8 mouse cellular contexts compared by ENCODE assay signal in genomic region chr10:79793051-79793737, GRCm38 (mm10). TPM values are rescaled to one million over a fixed set of nuclear protein-coding genes. Genes with fewer than 3 reads are reported as not detected.
DNase-seq lines count a peak whose midpoint lies in the region; ATAC-seq and TF ChIP-seq lines count a peak whose summit lies in the region.

TSS of gene Palm (plus strand) at chr10:79793572.

- H3K79me2 ChIP-seq in myocyte (ENCODE audit: control insufficient read depth, insufficient read depth): peaks cover 7% of the 10 kb centered on the region

- no peaks in the 10 kb centered on the region for H3K36me3 ChIP-seq in heart, embryonic 11.5 days (ENCODE audit: control insufficient read depth, insufficient read depth, low read length)
- H3K36me3 ChIP-seq in kidney, embryonic 16.5 days (ENCODE audit: insufficient read depth, low read length): no peaks in the 10 kb centered on the region
- H3K36me3 ChIP-seq in liver, embryonic 11.5 days (ENCODE audit: control insufficient read depth, insufficient read depth, low read length): no peaks in the 10 kb centered on the region
- no peaks in the 10 kb centered on the region for H3K36me3 ChIP-seq in myocyte (ENCODE audit: control insufficient read depth, insufficient read depth)

- peaks cover 10% of the 10 kb centered on the region for H3K4me1 ChIP-seq in heart, embryonic 11.5 days (ENCODE audit: control insufficient read depth, insufficient read depth, low read length)
- H3K4me1 ChIP-seq in kidney, embryonic 16.5 days (ENCODE audit: insufficient read depth, low read length): peaks cover 37% of the 10 kb centered on the region
- peaks cover 23% of the 10 kb centered on the region for H3K4me1 ChIP-seq in liver, embryonic 11.5 days (replicated peaks; ENCODE audit: control insufficient read depth, insufficient read depth, low read length)

- ATAC-seq in erythroblast, adult 5-6 weeks (replicated peaks; ENCODE audit: low FRiP score, poor library complexity, severe bottlenecking): peak; percentile 50; the same call in 1 of the 2 replicates
- ATAC-seq in heart, embryonic 11.5 days (replicated peaks; ENCODE audit: insufficient number of reproducible peaks, low FRiP score, low TSS enrichment): peak; percentile 70
- ATAC-seq in kidney, embryonic 16.5 days (ENCODE audit: low FRiP score, low TSS enrichment): peak; percentile 77
- ATAC-seq in liver, embryonic 11.5 days (replicated peaks; ENCODE audit: low FRiP score): peak; percentile 46; the same call in 1 of the 2 replicates

- peak; percentile 83 for DNase-seq in A20 (ENCODE audit: low read depth, low spot score)
- DNase-seq in adrenal gland, postnatal 25 days: peak; percentile 87
- peak; percentile 74 for DNase-seq in liver, embryonic 11.5 days (ENCODE audit: low spot score)
- peak; percentile 49 to 64 for DNase-seq in spleen, postnatal 36 days (ENCODE audit: low spot score in 2 of 2)

- H3K4me2 ChIP-seq in heart, embryonic 11.5 days: peak within 1 kb of the TSS; percentile 93
- peak within 1 kb of the TSS; percentile 81 for H3K4me2 ChIP-seq in kidney, embryonic 16.5 days (replicated peaks; ENCODE audit: low read depth, low read length)
- H3K4me2 ChIP-seq in liver, embryonic 11.5 days: peak within 1 kb of the TSS; percentile 93
- peak within 1 kb of the TSS; percentile 99 for H3K4me2 ChIP-seq in myocyte (ENCODE audit: low read depth)

- H3K27me3 ChIP-seq in heart, embryonic 11.5 days (ENCODE audit: control insufficient read depth, insufficient read depth, low read length): no peaks in the 10 kb centered on the region
- no peaks in the 10 kb centered on the region for H3K27me3 ChIP-seq in kidney, embryonic 16.5 days (ENCODE audit: insufficient read depth, low read length)
- no peaks in the 10 kb centered on the region for H3K27me3 ChIP-seq in liver, embryonic 11.5 days (replicated peaks; ENCODE audit: control insufficient read depth, insufficient read depth, low read length)
- no peaks in the 10 kb centered on the region for H3K27me3 ChIP-seq in myocyte (ENCODE audit: control insufficient read depth, insufficient read depth, insufficient read length)

- 4% methylated on average over 51 of the region's 51 CpGs for WGBS in heart, embryonic 11.5 days (ENCODE audit: insufficient replicate concordance)
- 7% methylated on average over 42 of the region's 51 CpGs for WGBS in kidney, embryonic 16.5 days
- WGBS in liver, embryonic 11.5 days: 5% methylated on average over 51 of the region's 51 CpGs

- H3K9ac ChIP-seq in heart, embryonic 11.5 days (ENCODE audit: low read depth, low read length): peak within 1 kb of the TSS; percentile 94
- peak within 1 kb of the TSS; percentile 95 for H3K9ac ChIP-seq in kidney, embryonic 16.5 days (replicated peaks; ENCODE audit: low read length)
- H3K9ac ChIP-seq in liver, embryonic 11.5 days (ENCODE audit: low read depth, low read length): peak within 1 kb of the TSS; percentile 78

- peak; percentile 71 for TF ChIP-seq POLR2A in myocyte (IDR thresholded peaks at IDR 0.05; ENCODE audit: insufficient read length, low read depth)

- peak within 1 kb of the TSS; percentile 42 for H3K27ac ChIP-seq in heart, embryonic 11.5 days (ENCODE audit: low read depth, low read length)
- peak within 1 kb of the TSS; percentile 90 for H3K27ac ChIP-seq in kidney, embryonic 16.5 days (ENCODE audit: low read length)
- H3K27ac ChIP-seq in liver, embryonic 11.5 days (ENCODE audit: low read depth, low read length): peak within 1 kb of the TSS; percentile 36

- peak within 1 kb of the TSS; percentile 87 for H3K4me3 ChIP-seq in heart, embryonic 11.5 days (ENCODE audit: low read depth, low read length)
- peak within 1 kb of the TSS; percentile 93 for H3K4me3 ChIP-seq in kidney, embryonic 16.5 days (ENCODE audit: low read length)
- H3K4me3 ChIP-seq in liver, embryonic 11.5 days (ENCODE audit: low read depth, low read length): peak within 1 kb of the TSS; percentile 76
- H3K4me3 ChIP-seq in myocyte: peak within 1 kb of the TSS; percentile 50

- no peaks in the 10 kb centered on the region for H3K9me3 ChIP-seq in heart, embryonic 11.5 days (replicated peaks; ENCODE audit: control insufficient read depth, low read length)
- no peaks in the 10 kb centered on the region for H3K9me3 ChIP-seq in kidney, embryonic 16.5 days (ENCODE audit: low read length)
- H3K9me3 ChIP-seq in liver, embryonic 11.5 days (ENCODE audit: control insufficient read depth, low read length): no peaks in the 10 kb centered on the region

- peak within 1 kb of the TSS; percentile 34 for H3ac ChIP-seq in myocyte (ENCODE audit: control insufficient read depth, insufficient read length)

TF ChIP-seq in myocyte, 11 proteins besides CTCF, POLR2A, EP300 and RAD21:
- TF ChIP-seq E2F4 (IDR thresholded peaks at IDR 0.05; ENCODE audit: insufficient read depth): no peak
- TF ChIP-seq MAX (IDR thresholded peaks at IDR 0.05; ENCODE audit: low read depth): no peak
- peak; percentile 8 for TF ChIP-seq TCF3 (IDR thresholded peaks at IDR 0.05; ENCODE audit: insufficient read length, low read depth)
- no peak for TF ChIP-seq TCF12 (IDR thresholded peaks at IDR 0.05; ENCODE audit: insufficient read depth, poor library complexity, severe bottlenecking)
- TF ChIP-seq SRF (IDR thresholded peaks at IDR 0.05; ENCODE audit: control insufficient read depth, insufficient read length, low read depth): no peak
- peak in 2 of 3 experiments; percentile 52 to 64 for TF ChIP-seq MYOD1 (IDR thresholded peaks at IDR 0.05; ENCODE audit: control insufficient read depth in 1 of 3, insufficient read length in 2 of 3, low read depth in 2 of 3)
- peak; percentile 35 for TF ChIP-seq POLR2AphosphoS2 (IDR thresholded peaks at IDR 0.05; ENCODE audit: insufficient read length, low read depth)
- peak in 2 of 3 experiments; percentile 43 to 76 for TF ChIP-seq MYOG (IDR thresholded peaks at IDR 0.05; ENCODE audit: control insufficient read depth in 1 of 3, insufficient read depth in 1 of 3, insufficient read length in 2 of 3, low read depth in 2 of 3)
- TF ChIP-seq USF1 (IDR thresholded peaks at IDR 0.05; ENCODE audit: low read depth): peak; percentile 44
- TF ChIP-seq REST (IDR thresholded peaks at IDR 0.05; ENCODE audit: insufficient read depth, insufficient read length): no peak
- no peak for TF ChIP-seq CEBPB (IDR thresholded peaks at IDR 0.05; ENCODE audit: insufficient read depth, poor library complexity, severe bottlenecking)

RNA-seq across cellular contexts. Expression of gene Palm, which starts in this region (rescaled TPM):
- total RNA-seq in adrenal gland, postnatal 25 days (2021): 57.1 and 99.3 TPM in 2 replicates
- 9.4 and 12.5 TPM in 2 replicates for total RNA-seq in erythroblast, adult 5-6 weeks (2015; ENCODE audit: low replicate concordance)
- total RNA-seq in erythroblast, adult 5-6 weeks (2017; ENCODE audit: low replicate concordance): 4.5 and 10.0 TPM in 2 replicates
- 66.6 and 70.1 TPM in 2 replicates for polyA plus RNA-seq in heart, embryonic 11.5 days (2014; fragmentation: Nextera tagmentation; extraction: Ambion mirVana)
- polyA plus RNA-seq in kidney, embryonic 16.5 days (2015; fragmentation: Nextera tagmentation; extraction: Ambion mirVana): 190 and 194 TPM in 2 replicates
- polyA plus RNA-seq in liver, embryonic 11.5 days (2014; fragmentation: Nextera tagmentation; extraction: Ambion mirVana): 27.6 and 28.6 TPM in 2 replicates
- polyA plus RNA-seq in myocyte (2012; fragmentation: generic; extraction: Trizol): 70.0 TPM

Comparison
In these comparisons a context has a peak if more than half of its experiments do, and no peak if none do; other contexts are left out.
1. Peak in every context shown above with its lines: DNase-seq, ATAC-seq, H3K4me3 ChIP-seq and H3K27ac ChIP-seq.
2. H3K27ac ChIP-seq: peak in every context shown above with its lines; median percentile 90 in kidney, embryonic 16.5 days; 42 in heart, embryonic 11.5 days; 36 in liver, embryonic 11.5 days.